Mouse (Mus musculus) B cell, adult 2 months (primary cell): ENCODE measurements around the gene Col4a2.

Source experiments
- DNase-seq, 2 experiments: peaks; one replicate each; pipeline ENCODE4 v3.0.0; 2022

Col4a2 gene

GRCm38 (mm10) chr8:11421968-11422367 lies 109.4 kb downstream of the Col4a2 start:
- no peak for DNase-seq

DNA sequence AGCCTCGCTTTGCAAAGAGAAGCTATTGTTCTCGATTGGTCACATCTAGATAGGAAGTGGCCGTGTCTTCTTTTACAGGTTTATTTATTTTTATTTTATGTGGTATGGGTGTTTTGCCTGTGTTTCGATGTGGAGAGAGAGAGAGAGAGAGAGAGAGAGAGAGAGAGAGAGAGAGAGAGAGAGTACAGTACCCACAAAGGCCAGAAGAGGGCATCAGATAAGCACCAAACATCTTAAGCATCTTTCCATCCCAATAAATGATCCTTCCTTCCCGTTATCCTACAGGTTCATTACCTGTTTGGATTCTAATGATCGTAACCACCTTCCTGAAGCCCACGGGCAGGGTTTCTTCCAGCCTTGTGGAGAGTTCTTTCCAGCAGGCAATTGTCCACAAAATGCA lies 110.5 kb downstream of the Col4a2 start:
- no peak for DNase-seq

- DNase-seq, result peak; percentile 30 to 31
These were observed 118.1 kb downstream of the Col4a2 start for GRCm38 (mm10) chr8:11430688-11431087.

GRCm38 (mm10) chr8:11437862-11438261 lies 125.3 kb downstream of the Col4a2 start:
- DNase-seq, result no peak

DNA sequence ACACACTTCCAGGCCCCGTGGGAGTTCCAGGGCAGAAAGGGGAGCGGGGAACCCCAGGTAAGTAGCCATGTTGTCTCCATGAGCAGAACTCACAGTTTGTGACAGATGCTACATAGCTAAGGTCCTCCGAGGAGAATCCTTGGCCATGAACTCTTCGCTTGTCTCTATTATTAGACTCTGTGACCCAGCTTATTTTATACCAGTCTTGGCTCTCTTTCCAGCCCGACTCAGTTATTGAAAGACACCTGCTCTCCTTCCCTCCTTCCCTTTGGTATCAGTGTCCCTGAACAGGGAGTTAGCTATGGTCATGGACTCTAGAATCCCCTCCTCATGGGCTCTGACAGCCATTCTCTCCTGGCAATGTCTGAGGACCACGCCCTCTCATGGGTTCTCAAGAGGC lies 128.7 kb downstream of the Col4a2 start:
- no peak for DNase-seq

DNA sequence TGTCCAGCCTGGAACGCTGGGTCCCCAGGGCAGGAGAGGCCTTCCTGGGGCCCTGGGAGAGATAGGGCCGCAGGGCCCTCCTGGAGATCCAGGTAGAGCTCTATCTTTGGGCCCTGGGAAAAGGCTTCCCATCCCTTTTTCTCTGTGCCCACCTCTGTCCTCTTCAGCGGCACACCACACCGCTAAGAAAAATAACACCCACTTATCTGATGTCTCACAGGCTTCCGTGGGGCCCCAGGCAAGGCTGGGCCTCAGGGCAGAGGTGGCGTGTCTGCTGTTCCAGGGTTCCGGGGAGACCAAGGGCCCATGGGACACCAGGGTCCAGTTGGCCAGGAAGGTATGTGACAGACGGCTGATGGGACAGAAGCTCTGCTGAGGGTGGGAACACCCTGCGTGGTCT lies 131.0 kb downstream of the Col4a2 start:
- no peak for DNase-seq

GRCm38 (mm10) chr8:11444216-11444615 lies 131.6 kb downstream of the Col4a2 start:
- DNase-seq, result no peak

GRCm38 (mm10) chr8:11445790-11446189 lies 133.2 kb downstream of the Col4a2 start:
- DNase-seq, result no peak

DNA sequence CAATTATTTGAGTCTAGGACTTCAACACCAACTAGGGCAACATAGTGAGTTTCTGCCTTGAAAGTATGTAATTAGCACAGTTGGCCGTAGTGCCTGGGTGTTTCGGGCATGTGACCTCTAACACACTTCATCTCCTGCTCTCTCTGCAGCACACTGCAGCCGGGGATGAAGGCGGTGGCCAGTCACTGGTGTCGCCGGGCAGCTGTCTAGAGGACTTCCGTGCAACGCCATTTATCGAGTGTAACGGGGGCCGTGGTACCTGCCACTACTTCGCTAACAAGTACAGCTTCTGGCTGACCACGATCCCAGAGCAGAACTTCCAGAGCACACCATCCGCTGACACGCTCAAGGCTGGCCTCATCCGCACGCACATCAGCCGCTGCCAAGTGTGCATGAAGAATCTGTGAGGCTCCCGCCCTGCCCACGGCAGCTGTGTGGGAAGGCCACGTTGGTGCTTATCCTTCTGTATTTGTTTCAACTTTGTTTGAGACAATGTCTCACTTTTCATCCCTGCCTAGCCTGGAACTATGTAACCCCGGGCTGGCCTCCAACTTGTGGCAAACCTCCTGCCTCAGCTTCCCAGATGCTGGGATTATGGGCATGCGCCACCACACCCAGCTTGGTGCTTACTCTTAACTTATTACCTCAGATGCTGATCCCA lies 135.4 kb downstream of the Col4a2 start:
- DNase-seq, result no peak

DNA sequence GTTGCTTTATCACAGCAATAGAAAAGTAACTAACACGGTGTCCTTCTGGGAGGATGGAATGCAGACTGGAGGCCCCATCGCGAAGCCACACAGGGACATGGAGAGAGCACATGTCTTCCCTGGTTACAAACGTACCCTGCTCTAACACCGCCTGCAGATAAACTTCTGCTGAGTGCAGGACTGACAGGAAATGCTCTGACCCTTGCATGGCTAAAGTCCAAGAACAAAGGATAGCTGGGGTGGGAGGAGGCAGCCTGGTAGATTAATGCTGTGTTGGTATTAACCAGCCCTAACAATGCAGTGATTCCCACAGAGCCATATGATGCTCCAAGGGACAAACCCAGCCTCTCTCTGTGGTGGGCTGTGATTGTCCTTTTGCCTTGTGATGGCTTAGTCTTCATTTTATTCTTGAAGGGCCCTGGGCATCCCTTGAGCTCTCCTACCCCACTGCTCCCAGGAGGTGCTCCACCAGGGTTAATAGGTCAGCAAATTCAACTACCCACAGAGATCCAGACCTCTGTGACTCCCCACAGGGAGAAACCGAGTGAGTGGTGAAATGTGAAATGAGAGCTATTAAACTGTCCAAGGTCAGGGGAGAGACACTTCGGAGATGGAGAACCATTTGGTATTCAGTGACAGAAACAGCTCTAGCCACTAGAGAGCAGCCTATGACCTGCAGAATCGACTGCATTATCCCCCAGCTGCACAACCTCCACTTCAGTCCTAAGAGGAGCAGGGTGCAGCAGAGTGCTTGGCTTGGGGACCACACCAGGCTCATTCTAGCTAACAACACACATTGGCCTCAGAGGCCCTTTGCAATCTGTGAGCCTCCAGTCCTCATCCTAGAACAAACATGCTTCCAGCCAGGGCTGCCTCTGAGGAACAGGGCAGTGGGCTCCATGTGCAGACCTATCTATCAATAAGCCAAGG lies 137.8 kb downstream of the Col4a2 start:
- peak; percentile 46 to 51 for DNase-seq

DNA sequence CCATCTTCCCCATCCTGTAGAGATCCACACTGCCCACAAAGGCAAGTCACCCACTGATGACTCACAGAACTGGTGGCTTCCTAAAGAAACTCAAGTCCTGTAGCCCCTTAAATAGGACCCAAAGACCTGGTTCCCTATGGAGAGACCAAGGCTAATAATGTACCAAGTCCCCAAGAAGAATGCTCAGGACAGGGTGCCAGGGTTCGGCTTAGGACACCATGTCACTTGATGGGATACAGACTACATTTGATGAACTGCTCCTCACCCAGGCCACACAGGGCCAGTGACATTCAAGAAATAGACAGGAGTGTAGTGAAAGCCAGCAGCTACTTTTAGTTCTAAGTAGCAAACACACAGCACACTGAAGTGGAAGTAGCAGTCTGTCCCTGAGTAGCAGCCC lies 139.5 kb downstream of the Col4a2 start:
- no peak for DNase-seq

DNA sequence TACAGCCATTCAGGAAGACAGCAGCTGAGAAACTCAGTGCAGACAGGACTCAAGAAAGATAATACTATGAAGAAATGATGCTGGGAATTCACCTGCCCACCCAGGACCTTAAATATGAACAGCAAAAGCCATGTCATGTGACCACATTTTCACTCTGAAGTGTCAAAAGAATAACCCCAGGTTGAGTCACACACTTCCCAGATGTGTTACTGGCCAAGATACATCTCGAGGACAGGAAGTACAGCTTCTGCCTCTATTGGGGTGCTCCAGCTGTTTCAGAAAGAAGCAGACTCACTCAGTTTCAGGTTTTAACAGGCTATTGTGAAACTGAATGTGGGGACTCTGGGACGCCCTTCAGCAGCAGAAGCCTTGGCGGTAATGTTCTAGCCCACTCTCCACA lies 140.0 kb downstream of the Col4a2 start:
- no peak for DNase-seq

GRCm38 (mm10) chr8:11452974-11453373 lies 140.4 kb downstream of the Col4a2 start:
- DNase-seq, result no peak

GRCm38 (mm10) chr8:11454228-11454627 lies 141.6 kb downstream of the Col4a2 start:
- DNase-seq, result no peak

DNA sequence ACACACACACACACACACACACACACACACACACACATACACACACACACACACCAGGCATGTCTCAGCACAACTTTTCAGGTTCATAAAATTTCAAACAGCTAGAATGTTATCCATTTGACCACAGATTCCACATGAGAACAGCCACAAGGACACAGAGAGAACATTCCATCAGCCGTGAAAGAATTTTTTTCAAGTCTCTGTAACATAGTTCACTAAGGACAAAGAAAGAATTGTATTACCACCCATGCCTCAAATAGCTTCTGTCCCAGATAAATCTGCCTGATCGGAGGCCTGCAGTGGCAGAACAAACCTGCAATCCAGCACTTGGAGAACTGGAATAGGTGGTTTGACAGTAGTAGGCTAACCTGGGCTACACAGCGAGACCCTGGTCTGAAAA lies 144.7 kb downstream of the Col4a2 start:
- no peak for DNase-seq

- DNase-seq, result peak in 1 of 2 experiments; percentile 13
These were observed 145.6 kb downstream of the Col4a2 start for GRCm38 (mm10) chr8:11457981-11458836.

DNA sequence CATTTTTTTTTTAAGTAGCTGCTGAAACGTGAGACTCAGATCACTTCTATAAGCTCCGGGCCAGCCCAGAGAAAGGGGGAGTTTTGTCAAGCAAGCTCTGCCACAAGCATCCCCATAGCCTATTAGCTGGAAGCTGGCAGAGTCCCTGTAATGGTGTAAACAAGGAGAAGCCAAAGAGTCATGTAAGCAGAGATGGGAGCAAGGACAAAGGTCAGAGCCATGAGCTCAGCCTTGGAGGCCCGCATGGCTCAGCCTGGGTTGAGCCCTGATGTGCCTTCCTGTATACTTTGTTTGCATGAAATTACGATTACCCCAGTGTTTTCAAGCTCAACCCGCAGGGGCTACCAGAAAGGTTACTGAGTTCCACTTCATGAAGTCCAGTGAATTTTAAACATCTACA lies 146.4 kb downstream of the Col4a2 start:
- DNase-seq, result no peak

- DNase-seq, result peak; percentile 50 to 55
These were observed 148.3 kb downstream of the Col4a2 start for GRCm38 (mm10) chr8:11460934-11461333.

- DNase-seq, result no peak
These were observed 149.2 kb downstream of the Col4a2 start for GRCm38 (mm10) chr8:11461847-11462246.

GRCm38 (mm10) chr8:11462641-11463040 lies 150.0 kb downstream of the Col4a2 start:
- DNase-seq, result no peak

DNA sequence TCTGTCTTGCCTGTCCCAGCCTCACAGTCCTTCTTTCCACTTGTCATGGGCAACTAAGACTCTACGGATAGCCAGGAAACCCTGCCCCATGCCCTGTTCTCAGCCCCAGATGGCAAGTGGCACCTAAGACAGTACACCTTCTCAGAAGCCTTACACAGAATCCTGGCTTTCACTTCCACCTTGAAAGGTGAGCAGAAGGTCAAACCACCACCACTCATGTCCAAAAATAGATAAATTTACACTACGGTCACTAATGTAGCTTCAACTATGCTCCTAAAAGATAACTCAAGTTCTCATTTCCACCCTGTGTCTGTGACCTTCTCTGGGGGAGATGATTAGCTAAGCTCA lies 150.9 kb downstream of the Col4a2 start:
- DNase-seq, result peak in 1 of 2 experiments; percentile 57

- DNase-seq, result peak; percentile 65 to 71
These were observed 151.5 kb downstream of the Col4a2 start for GRCm38 (mm10) chr8:11463889-11464706.

GRCm38 (mm10) chr8:11464707-11464964 lies 152.0 kb downstream of the Col4a2 start:
- DNase-seq, result no peak
